Mouse (Mus musculus) testis, postnatal 14 days (tissue): Measurements from ENCODE around the gene Ewsr1.

Experiments used
- DNase-seq: peaks from one replicate; pipeline ENCODE4 v3.0.0; 2021; ENCODE audit warnings: low spot score

Gene Ewsr1

GRCm38 (mm10) chr11:5098736-5099542, at the start of gene Ewsr1, which contains the start of gene Rhbdd3:
Gene Ewsr1, minus strand, starts transcription at chr11:5099266.
Gene Rhbdd3, plus strand, starts transcription at chr11:5098926.
- peak; percentile 97 for DNase-seq

- no peak for DNase-seq
Observed at GRCm38 (mm10) chr11:5145600-5145999, 46.5 kb upstream of the Ewsr1 start.

- no peak for DNase-seq
Observed at GRCm38 (mm10) chr11:5141965-5142364, 42.9 kb upstream of the Ewsr1 start.

- DNase-seq, result no peak
Observed at GRCm38 (mm10) chr11:5141252-5141651, 42.2 kb upstream of the Ewsr1 start.

GRCm38 (mm10) chr11:5140619-5141018, 41.6 kb upstream of the Ewsr1 start:
- peak; percentile 84 for DNase-seq

- DNase-seq, result no peak
Observed at GRCm38 (mm10) chr11:5139372-5139771, 40.3 kb upstream of the Ewsr1 start.

GRCm38 (mm10) chr11:5138642-5139041, 39.6 kb upstream of the Ewsr1 start:
- no peak for DNase-seq

GRCm38 (mm10) chr11:5135914-5136313, 36.8 kb upstream of the Ewsr1 start:
- DNase-seq, result no peak

GRCm38 (mm10) chr11:5132751-5133150, 33.7 kb upstream of the Ewsr1 start:
- DNase-seq, result no peak

- DNase-seq, result no peak
Observed at GRCm38 (mm10) chr11:5130111-5130665, 31.1 kb upstream of the Ewsr1 start.

- no peak for DNase-seq
Observed at GRCm38 (mm10) chr11:5129035-5129480, 30.0 kb upstream of the Ewsr1 start.

- DNase-seq, result no peak
Observed at GRCm38 (mm10) chr11:5125713-5126112, 26.6 kb upstream of the Ewsr1 start.

GRCm38 (mm10) chr11:5114931-5115581, 16.0 kb upstream of the Ewsr1 start:
- DNase-seq, result peak; percentile 85

GRCm38 (mm10) chr11:5113645-5114044, 14.6 kb upstream of the Ewsr1 start:
- no peak for DNase-seq

- DNase-seq, result no peak
Observed at GRCm38 (mm10) chr11:5109441-5109840, 10.4 kb upstream of the Ewsr1 start.

GRCm38 (mm10) chr11:5103986-5104509, 5.0 kb upstream of the Ewsr1 start:
- no peak for DNase-seq

GRCm38 (mm10) chr11:5102384-5102783, 3.3 kb upstream of the Ewsr1 start:
- DNase-seq, result no peak

- no peak for DNase-seq
Observed at GRCm38 (mm10) chr11:5101641-5102040, 2.6 kb upstream of the Ewsr1 start.

- no peak for DNase-seq
Observed at GRCm38 (mm10) chr11:5100801-5101200, 1.7 kb upstream of the Ewsr1 start.

GRCm38 (mm10) chr11:5100283-5100682, 1.2 kb upstream of the Ewsr1 start:
- no peak for DNase-seq

GRCm38 (mm10) chr11:5099576-5100183, 614 bp upstream of the Ewsr1 start:
- DNase-seq, result peak; percentile 89

- peak; percentile 58 for DNase-seq
Observed at GRCm38 (mm10) chr11:5098035-5098735, 881 bp downstream of the Ewsr1 start.
